In genomic region chr12:109951884-109952456, GRCm38 (mm10) we compare ENCODE assay signal across 16 mouse cellular contexts.
DNase-seq lines count a peak whose midpoint lies in the region; ATAC-seq and TF ChIP-seq lines count a peak whose summit lies in the region.
"Had no signal": no experiment of that assay in that cellular context is flagged by ENCODE, and none has a peak within 500 bp of the region (broad histone marks: within the 10 kb centered on the region; RNA-seq: fewer than 3 reads in every experiment).

No protein-coding gene starts in this region.

- no peak overlapping the region for H3K9ac ChIP-seq in midbrain, embryonic 14.5 days (replicated peaks; ENCODE audit: low read length)
- H3K9ac ChIP-seq in stomach, postnatal 0 days (ENCODE audit: low read length) = no peak overlapping the region
- no peak overlapping the region for H3K9ac ChIP-seq in neural tube, embryonic 15.5 days (replicated peaks)
- H3K9ac ChIP-seq: forebrain, postnatal 0 days; lung, embryonic 15.5 days had no signal

- peaks cover 28% of the 10 kb centered on the region for H3K27me3 ChIP-seq in heart, embryonic 10.5 days (ENCODE audit: insufficient read depth, poor library complexity, severe bottlenecking)
- H3K27me3 ChIP-seq in midbrain, embryonic 10.5 days (ENCODE audit: low read depth, poor library complexity, severe bottlenecking) = peaks cover 6% of the 10 kb centered on the region; the same call in 1 of the 2 replicates
- H3K27me3 ChIP-seq in midbrain, embryonic 14.5 days (ENCODE audit: control insufficient read depth, insufficient read depth, low read length) = no peaks in the 10 kb centered on the region
- no peaks in the 10 kb centered on the region for H3K27me3 ChIP-seq in stomach, postnatal 0 days (ENCODE audit: control insufficient read depth, insufficient read depth, low read length)
- H3K27me3 ChIP-seq in neural tube, embryonic 15.5 days (replicated peaks) = peaks cover 3% of the 10 kb centered on the region; the same call in 1 of the 2 replicates
- H3K27me3 ChIP-seq: lung, embryonic 15.5 days had no signal

- no peaks in the 10 kb centered on the region for H3K9me3 ChIP-seq in heart, embryonic 10.5 days
- H3K9me3 ChIP-seq in midbrain, embryonic 10.5 days (replicated peaks) = no peaks in the 10 kb centered on the region
- no peaks in the 10 kb centered on the region for H3K9me3 ChIP-seq in midbrain, embryonic 14.5 days (ENCODE audit: control insufficient read depth, low read length)
- no peaks in the 10 kb centered on the region for H3K9me3 ChIP-seq in stomach, postnatal 0 days (ENCODE audit: control insufficient read depth, low read length)
- no peaks in the 10 kb centered on the region for H3K9me3 ChIP-seq in neural tube, embryonic 15.5 days (replicated peaks)
- H3K9me3 ChIP-seq: lung, embryonic 15.5 days had no signal

- DNase-seq in heart, embryonic 10.5 days (ENCODE audit: low spot score) = peak; percentile 85
- no peak for DNase-seq in heart, postnatal 4 days
- DNase-seq in midbrain, embryonic 10.5 days (ENCODE audit: low spot score) = peak; percentile 10
- no peak for DNase-seq in midbrain, embryonic 14.5 days
- peak; percentile 45 for DNase-seq in liver
- DNase-seq in stomach, postnatal 0 days (ENCODE audit: low spot score) = no peak
- no peak for DNase-seq in natural killer cell, adult 2 months (ENCODE audit: low spot score in 2 of 2)
- DNase-seq: adrenal gland, adult 8-10 months; B cell, adult 2 months; cerebellum, adult 8-10 months; forebrain, postnatal 0 days; gastrocnemius, postnatal 25 days; retina, postnatal 1 day had no signal

- H3K4me3 ChIP-seq in heart, embryonic 10.5 days = no peak overlapping the region
- H3K4me3 ChIP-seq in midbrain, embryonic 10.5 days = no peak overlapping the region
- H3K4me3 ChIP-seq in midbrain, embryonic 14.5 days (replicated peaks; ENCODE audit: low read depth, low read length) = no peak overlapping the region
- H3K4me3 ChIP-seq in stomach, postnatal 0 days (ENCODE audit: low read depth, low read length) = no peak overlapping the region
- no peak overlapping the region for H3K4me3 ChIP-seq in neural tube, embryonic 15.5 days (replicated peaks)
- H3K4me3 ChIP-seq: lung, embryonic 15.5 days had no signal

- H3K4me2 ChIP-seq in midbrain, embryonic 14.5 days (ENCODE audit: low read length) = no peak overlapping the region
- no peak overlapping the region for H3K4me2 ChIP-seq in stomach, postnatal 0 days (replicated peaks; ENCODE audit: low read depth)
- no peak overlapping the region for H3K4me2 ChIP-seq in neural tube, embryonic 15.5 days
- H3K4me2 ChIP-seq: lung, embryonic 15.5 days had no signal

- WGBS in heart, embryonic 10.5 days = 36% methylated on average over 10 of the region's 10 CpGs
- WGBS in midbrain, embryonic 10.5 days = 90% methylated on average over 10 of the region's 10 CpGs
- 89% methylated on average over 10 of the region's 10 CpGs for WGBS in midbrain, embryonic 14.5 days
- WGBS in stomach, postnatal 0 days = 78% methylated on average over 10 of the region's 10 CpGs
- WGBS in neural tube, embryonic 15.5 days = 86% methylated on average over 10 of the region's 10 CpGs

- TF ChIP-seq CTCF in stomach, postnatal 0 days (IDR thresholded peaks at IDR 0.05; ENCODE audit: low read depth) = no peak

- no peak for ATAC-seq in midbrain, embryonic 14.5 days (ENCODE audit: low FRiP score, low TSS enrichment)
- 0 out of 2 replicates have a peak, but pooled peaks have one; percentile 11 for ATAC-seq in stomach, postnatal 0 days (ENCODE audit: low FRiP score, low TSS enrichment)
- no peak for ATAC-seq in neural tube, embryonic 15.5 days (ENCODE audit: low FRiP score)
- ATAC-seq: forebrain, postnatal 0 days had no signal

- TF ChIP-seq EP300 in stomach, postnatal 0 days (optimal IDR thresholded peaks at IDR 0.05) = no peak

- peaks cover 45% of the 10 kb centered on the region for H3K4me1 ChIP-seq in heart, embryonic 10.5 days
- peaks cover 60% of the 10 kb centered on the region for H3K4me1 ChIP-seq in midbrain, embryonic 10.5 days
- peaks cover 15% of the 10 kb centered on the region for H3K4me1 ChIP-seq in midbrain, embryonic 14.5 days (ENCODE audit: control insufficient read depth, insufficient read depth, low read length)
- peaks cover 5% of the 10 kb centered on the region; the same call in 1 of the 2 replicates for H3K4me1 ChIP-seq in stomach, postnatal 0 days (replicated peaks; ENCODE audit: control insufficient read depth, insufficient read depth)
- H3K4me1 ChIP-seq in neural tube, embryonic 15.5 days = peaks cover 5% of the 10 kb centered on the region; the same call in 1 of the 2 replicates

- no peaks in the 10 kb centered on the region for H3K36me3 ChIP-seq in heart, embryonic 10.5 days
- H3K36me3 ChIP-seq in midbrain, embryonic 10.5 days = no peaks in the 10 kb centered on the region
- H3K36me3 ChIP-seq in midbrain, embryonic 14.5 days (ENCODE audit: control insufficient read depth, insufficient read depth, low read length) = no peaks in the 10 kb centered on the region
- no peaks in the 10 kb centered on the region for H3K36me3 ChIP-seq in stomach, postnatal 0 days (ENCODE audit: control insufficient read depth, insufficient read depth, low read length)
- no peaks in the 10 kb centered on the region for H3K36me3 ChIP-seq in neural tube, embryonic 15.5 days
- H3K36me3 ChIP-seq: lung, embryonic 15.5 days had no signal

- peak overlapping the region; percentile 78 for H3K27ac ChIP-seq in heart, embryonic 10.5 days
- H3K27ac ChIP-seq in midbrain, embryonic 10.5 days (replicated peaks) = peak overlapping the region; percentile 96
- H3K27ac ChIP-seq in midbrain, embryonic 14.5 days (replicated peaks; ENCODE audit: low read depth, low read length) = no peak overlapping the region
- no peak overlapping the region for H3K27ac ChIP-seq in stomach, postnatal 0 days (replicated peaks)
- H3K27ac ChIP-seq in neural tube, embryonic 15.5 days (replicated peaks) = no peak overlapping the region
- H3K27ac ChIP-seq: kidney, postnatal 0 days; lung, embryonic 15.5 days had no signal

Comparison
In these comparisons a context has a peak if more than half of its experiments do, and no peak if none do; other contexts are left out.
1. DNase-seq: peak in heart, embryonic 10.5 days (single experiment), midbrain, embryonic 10.5 days (single experiment) and liver (single experiment); none in heart, postnatal 4 days (single experiment), midbrain, embryonic 14.5 days (single experiment), stomach, postnatal 0 days (single experiment) and natural killer cell, adult 2 months (0 of 2).
2. H3K27ac ChIP-seq: peak in heart, embryonic 10.5 days (single experiment) and midbrain, embryonic 10.5 days (single experiment); none in midbrain, embryonic 14.5 days (single experiment), stomach, postnatal 0 days (single experiment) and neural tube, embryonic 15.5 days (single experiment).